Mouse (Mus musculus): ENCODE results near the gene Aig1. TPM values are rescaled to one million over a fixed set of nuclear protein-coding genes. Genes with fewer than 3 reads are reported as not detected.

The Aig1 gene
- total and polyA plus RNA-seq, 2 experiments from 2014 or later = 98.2 to 129 TPM

GRCm38 (mm10) chr10:13705771-13706170 lies 163.0 kb downstream of the Aig1 start:
- no peak overlapping the region for H3K27ac ChIP-seq (ENCODE audit: low read depth, low read length)
- H3K27me3 ChIP-seq (ENCODE audit: insufficient read depth, low read length) = no peaks in the 10 kb centered on the region
- H3K9me3 ChIP-seq (ENCODE audit: low read length) = no peaks in the 10 kb centered on the region
- no peak for TF ChIP-seq CTCF (IDR thresholded peaks at IDR 0.05; ENCODE audit: low read depth)
- no peaks in the 10 kb centered on the region for H3K36me3 ChIP-seq (ENCODE audit: insufficient read depth)
- no peak overlapping the region for H3K9ac ChIP-seq
- DNase-seq (no peak), ATAC-seq (peak; percentile 64; the same call in 1 of the 2 replicates)
- no peaks in the 10 kb centered on the region for H3K4me1 ChIP-seq (ENCODE audit: insufficient read depth)
- 56% methylated on average over 4 of the region's 4 CpGs for WGBS
- no peak overlapping the region for H3K4me2 ChIP-seq (ENCODE audit: low read depth)
- H3K4me3 ChIP-seq (ENCODE audit: low read depth, low read length) = no peak overlapping the region

GRCm38 (mm10) chr10:13702688-13703087 lies 166.1 kb downstream of the Aig1 start:
- H3K4me3 ChIP-seq (ENCODE audit: low read depth, low read length) = no peak overlapping the region
- H3K4me1 ChIP-seq (ENCODE audit: insufficient read depth) = no peaks in the 10 kb centered on the region
- DNase-seq = no peak
- whole genome bisulfite sequencing = 77% methylated on average over 6 of the region's 6 CpGs
- no peak overlapping the region for H3K27ac ChIP-seq (ENCODE audit: low read depth, low read length)
- no peak for ATAC-seq
- H3K36me3 ChIP-seq (ENCODE audit: insufficient read depth) = no peaks in the 10 kb centered on the region
- H3K4me2 ChIP-seq (ENCODE audit: low read depth) = no peak overlapping the region
- no peaks in the 10 kb centered on the region for H3K9me3 ChIP-seq (ENCODE audit: low read length)
- TF ChIP-seq CTCF (IDR thresholded peaks at IDR 0.05; ENCODE audit: low read depth) = no peak
- H3K9ac ChIP-seq = no peak overlapping the region
- no peaks in the 10 kb centered on the region for H3K27me3 ChIP-seq (ENCODE audit: insufficient read depth, low read length)

GRCm38 (mm10) chr10:13702043-13702442 lies 166.7 kb downstream of the Aig1 start:
- no peaks in the 10 kb centered on the region for H3K9me3 ChIP-seq (ENCODE audit: low read length)
- H3K27me3 ChIP-seq (ENCODE audit: insufficient read depth, low read length) = no peaks in the 10 kb centered on the region
- WGBS = 61% methylated on average over 8 of the region's 8 CpGs
- no peak overlapping the region for H3K27ac ChIP-seq (ENCODE audit: low read depth, low read length)
- H3K4me2 ChIP-seq (ENCODE audit: low read depth) = no peak overlapping the region
- no peak overlapping the region for H3K9ac ChIP-seq
- H3K36me3 ChIP-seq (ENCODE audit: insufficient read depth) = no peaks in the 10 kb centered on the region
- no peak for DNase-seq
- no peak overlapping the region for H3K4me3 ChIP-seq (ENCODE audit: low read depth, low read length)
- ATAC-seq = no peak
- H3K4me1 ChIP-seq (ENCODE audit: insufficient read depth) = no peaks in the 10 kb centered on the region
- TF ChIP-seq CTCF (IDR thresholded peaks at IDR 0.05; ENCODE audit: low read depth) = no peak

GRCm38 (mm10) chr10:13696326-13696725 lies 172.5 kb downstream of the Aig1 start:
- no peaks in the 10 kb centered on the region for H3K27me3 ChIP-seq (ENCODE audit: insufficient read depth, low read length)
- ATAC-seq = no peak
- H3K4me2 ChIP-seq (ENCODE audit: low read depth) = no peak overlapping the region
- H3K9me3 ChIP-seq (ENCODE audit: low read length) = no peaks in the 10 kb centered on the region
- H3K4me1 ChIP-seq (ENCODE audit: insufficient read depth) = no peaks in the 10 kb centered on the region
- no peak for TF ChIP-seq CTCF (IDR thresholded peaks at IDR 0.05; ENCODE audit: low read depth)
- H3K27ac ChIP-seq (ENCODE audit: low read depth, low read length) = no peak overlapping the region
- no peak overlapping the region for H3K4me3 ChIP-seq (ENCODE audit: low read depth, low read length)
- no peak overlapping the region for H3K9ac ChIP-seq
- H3K36me3 ChIP-seq (ENCODE audit: insufficient read depth) = no peaks in the 10 kb centered on the region
- no peak for DNase-seq

GRCm38 (mm10) chr10:13693276-13693675 lies 175.5 kb downstream of the Aig1 start:
- Histone ChIP-seq H3K4me1 (ENCODE audit: insufficient read depth) (no peaks in the 10 kb centered on the region), H3K36me3 (ENCODE audit: insufficient read depth) (no peaks in the 10 kb centered on the region), H3K4me3 (ENCODE audit: low read depth, low read length) (no peak overlapping the region), H3K27me3 (ENCODE audit: insufficient read depth, low read length) (no peaks in the 10 kb centered on the region), H3K27ac (ENCODE audit: low read depth, low read length) (no peak overlapping the region), H3K9ac (no peak overlapping the region), H3K4me2 (ENCODE audit: low read depth) (no peak overlapping the region), H3K9me3 (ENCODE audit: low read length) (no peaks in the 10 kb centered on the region)
- no peak for DNase-seq
- 94% methylated on average over 4 of the region's 4 CpGs for WGBS
- no peak for ATAC-seq
- no peak for TF ChIP-seq CTCF (IDR thresholded peaks at IDR 0.05; ENCODE audit: low read depth)

GRCm38 (mm10) chr10:13690773-13691172 lies 178.0 kb downstream of the Aig1 start:
- Histone ChIP-seq H3K4me3 (ENCODE audit: low read depth, low read length) (no peak overlapping the region), H3K9me3 (ENCODE audit: low read length) (no peaks in the 10 kb centered on the region), H3K9ac (no peak overlapping the region), H3K27me3 (ENCODE audit: insufficient read depth, low read length) (no peaks in the 10 kb centered on the region), H3K36me3 (ENCODE audit: insufficient read depth) (no peaks in the 10 kb centered on the region), H3K4me1 (ENCODE audit: insufficient read depth) (0 out of 2 replicates have a peak, but pooled peaks cover 3% of the 10 kb centered on the region), H3K4me2 (ENCODE audit: low read depth) (no peak overlapping the region), H3K27ac (ENCODE audit: low read depth, low read length) (no peak overlapping the region)
- WGBS = 89% methylated on average over 5 of the region's 5 CpGs
- ATAC-seq (no peak), DNase-seq (no peak)
- no peak for TF ChIP-seq CTCF (IDR thresholded peaks at IDR 0.05; ENCODE audit: low read depth)

- DNase-seq (no peak), ATAC-seq (no peak)
- Histone ChIP-seq H3K9ac (no peak overlapping the region), H3K4me2 (ENCODE audit: low read depth) (no peak overlapping the region), H3K4me1 (ENCODE audit: insufficient read depth) (0 out of 2 replicates have a peak, but pooled peaks cover 3% of the 10 kb centered on the region), H3K27ac (ENCODE audit: low read depth, low read length) (no peak overlapping the region), H3K27me3 (ENCODE audit: insufficient read depth, low read length) (no peaks in the 10 kb centered on the region), H3K36me3 (ENCODE audit: insufficient read depth) (no peaks in the 10 kb centered on the region), H3K9me3 (ENCODE audit: low read length) (no peaks in the 10 kb centered on the region), H3K4me3 (ENCODE audit: low read depth, low read length) (no peak overlapping the region)
- no peak for TF ChIP-seq CTCF (IDR thresholded peaks at IDR 0.05; ENCODE audit: low read depth)
- WGBS = 83% methylated on average over 10 of the region's 10 CpGs
These were observed 178.8 kb downstream of the Aig1 start for GRCm38 (mm10) chr10:13689841-13690590.
